Mouse (Mus musculus) telencephalon, adult 2 months (tissue): ENCODE results near the gene Chl1.

ENCODE experiments used
- DNase-seq: peaks from one replicate; pipeline ENCODE4 v3.0.0-alpha.2; 2011; ENCODE audit warnings: low read depth, low spot score

The Chl1 gene

DNA sequence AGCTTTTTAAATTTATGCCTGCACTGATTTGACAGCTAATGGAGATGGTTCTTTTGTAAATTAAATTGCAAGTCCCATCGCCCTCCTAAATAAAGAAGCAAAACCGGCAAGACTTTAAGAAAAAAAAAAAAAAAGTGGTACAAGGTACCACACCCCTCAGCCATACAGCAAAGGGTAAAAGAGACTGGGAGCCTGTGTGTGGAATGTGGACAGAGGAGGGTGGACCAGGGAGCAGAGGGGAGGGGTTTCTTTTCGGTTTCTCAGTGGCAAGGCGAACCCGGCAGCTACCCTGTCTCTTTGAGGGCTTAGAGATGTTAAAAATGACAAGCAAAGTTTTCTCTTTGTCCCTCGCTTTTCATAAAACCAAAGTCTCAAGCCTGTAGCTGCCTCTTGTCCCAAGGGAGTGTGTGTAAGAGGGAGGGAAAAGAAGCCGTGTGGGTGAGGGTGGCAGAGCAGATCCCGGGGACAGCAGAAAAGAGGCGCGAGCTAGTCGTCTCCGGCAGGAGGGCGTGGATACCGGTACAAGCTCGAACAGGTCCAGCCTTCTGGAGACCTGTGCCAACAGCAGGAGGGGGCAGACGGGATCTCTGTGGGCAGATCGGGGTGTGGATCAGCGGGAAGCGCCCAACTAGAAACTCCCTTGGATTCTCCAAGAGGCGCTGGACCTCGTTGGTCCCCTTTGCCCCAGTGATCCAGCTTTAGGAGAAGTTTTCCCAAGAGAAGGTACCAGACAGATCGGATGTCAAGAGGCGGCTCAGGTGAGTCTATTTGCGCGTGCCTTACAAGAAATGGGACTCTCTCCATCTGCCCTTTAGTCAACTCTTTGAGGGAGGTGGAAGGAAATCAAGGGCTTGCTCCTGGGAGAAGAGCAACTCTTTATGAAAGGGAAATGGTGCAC, at the start of gene Chl1:
Chl1 (plus strand) TSS at position 195 of the 898 bp plus-strand sequence.
- DNase-seq = no peak

DNA sequence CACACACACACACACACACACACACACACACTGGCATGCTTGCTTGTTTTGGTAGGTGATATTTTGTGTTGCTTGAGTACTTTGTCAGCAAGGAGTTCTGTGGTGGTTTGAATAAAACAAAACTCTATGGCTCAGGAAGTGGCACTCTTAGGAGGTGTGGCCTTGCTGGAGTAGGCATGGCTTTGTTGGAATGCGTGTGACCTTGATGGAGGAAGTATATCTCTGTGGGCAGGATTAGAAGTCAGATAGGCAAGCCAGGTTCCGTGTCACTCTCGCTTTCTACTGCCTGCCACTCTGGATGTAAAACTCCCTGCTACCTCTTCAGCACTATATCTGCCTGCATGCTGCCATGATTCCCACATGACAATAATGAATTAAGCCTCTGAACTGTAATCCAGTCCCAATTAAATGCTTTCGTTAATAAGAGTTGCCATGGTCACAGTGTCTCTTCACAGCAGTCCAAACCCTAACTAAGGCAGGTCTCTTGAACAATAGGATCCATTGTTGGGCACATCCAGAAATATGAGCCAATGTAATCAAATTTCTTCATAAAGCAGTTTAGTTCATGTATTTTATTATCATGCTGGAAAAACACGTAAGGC, 44.8 kb upstream of the Chl1 start:
- DNase-seq = no peak

DNA sequence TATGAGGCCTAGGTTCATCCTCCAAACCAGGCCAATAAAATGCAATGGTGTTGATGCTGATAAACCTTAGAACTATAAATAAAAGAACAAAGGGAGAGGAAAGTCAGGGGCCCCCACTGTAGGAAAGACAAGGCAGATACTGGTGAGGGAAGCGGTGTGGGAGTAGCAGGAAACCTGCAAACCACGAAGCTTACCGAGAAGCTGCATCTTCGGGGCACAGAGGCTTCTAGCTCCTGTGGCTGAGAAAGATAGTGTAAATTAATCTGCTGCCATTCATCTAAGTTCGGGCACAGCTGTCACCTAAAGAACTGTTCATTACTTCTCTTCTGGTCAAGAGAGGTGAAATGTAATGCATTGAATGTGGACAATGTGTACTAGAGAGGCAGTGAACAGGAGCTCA, 37.1 kb upstream of the Chl1 start:
- DNase-seq = no peak

DNA sequence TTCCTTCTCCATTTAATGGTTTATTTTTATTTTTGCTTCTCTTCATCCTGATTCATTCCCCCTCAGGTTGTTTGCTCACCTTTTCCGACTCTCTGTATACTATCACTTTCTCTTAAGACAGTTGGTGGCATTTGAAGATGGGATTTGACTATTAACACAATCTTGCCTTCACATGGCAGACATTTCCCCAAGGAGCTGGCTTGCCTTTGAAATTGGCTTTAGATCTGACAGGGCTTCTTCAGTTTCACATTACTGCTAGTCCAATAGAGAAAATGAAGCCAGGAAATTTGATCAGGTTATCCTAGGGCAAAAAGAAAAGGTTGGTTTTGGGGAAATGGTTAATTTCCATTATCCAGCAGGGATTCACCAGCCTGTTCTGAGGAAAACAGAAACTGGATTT, 23.2 kb upstream of the Chl1 start:
- DNase-seq = no peak

DNA sequence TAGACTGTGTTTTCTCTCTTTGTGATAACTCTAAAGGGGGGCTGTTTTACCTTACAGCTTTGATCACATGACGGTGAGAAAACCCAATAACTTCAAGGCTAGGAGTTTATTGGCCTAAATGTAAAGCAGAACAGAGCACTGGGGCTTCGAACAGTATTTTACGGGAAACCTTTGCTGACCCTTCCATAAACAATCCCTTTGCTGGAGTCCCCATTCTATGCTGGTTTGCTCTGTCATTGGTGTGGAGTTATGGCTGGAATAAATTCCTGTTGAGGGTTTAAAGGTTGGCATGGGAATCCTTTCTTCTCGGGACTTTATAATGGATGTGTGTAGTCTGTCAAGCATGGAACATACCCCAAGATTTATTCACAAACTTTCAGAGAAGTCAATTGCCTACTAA, 12.0 kb upstream of the Chl1 start:
- DNase-seq = no peak

DNA sequence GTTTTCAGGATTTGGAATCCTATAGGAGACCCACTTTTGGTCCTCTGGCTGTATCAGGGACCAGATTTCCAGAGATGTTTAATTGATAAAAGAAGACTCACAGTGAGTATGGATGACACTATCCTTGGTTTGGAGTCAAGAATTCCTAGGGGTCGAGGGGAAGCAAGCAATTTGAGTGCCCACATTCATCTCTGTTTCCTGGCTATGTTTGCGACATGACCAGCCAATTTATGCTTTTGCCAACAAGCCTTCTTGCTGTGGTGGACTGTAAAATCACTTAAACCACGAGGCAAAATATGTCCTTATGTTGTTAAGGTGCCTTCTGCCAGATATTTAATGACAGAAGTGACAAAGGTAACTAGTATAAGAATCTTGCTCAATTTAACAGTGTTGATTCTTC, 6.3 kb upstream of the Chl1 start:
- no peak for DNase-seq

DNA sequence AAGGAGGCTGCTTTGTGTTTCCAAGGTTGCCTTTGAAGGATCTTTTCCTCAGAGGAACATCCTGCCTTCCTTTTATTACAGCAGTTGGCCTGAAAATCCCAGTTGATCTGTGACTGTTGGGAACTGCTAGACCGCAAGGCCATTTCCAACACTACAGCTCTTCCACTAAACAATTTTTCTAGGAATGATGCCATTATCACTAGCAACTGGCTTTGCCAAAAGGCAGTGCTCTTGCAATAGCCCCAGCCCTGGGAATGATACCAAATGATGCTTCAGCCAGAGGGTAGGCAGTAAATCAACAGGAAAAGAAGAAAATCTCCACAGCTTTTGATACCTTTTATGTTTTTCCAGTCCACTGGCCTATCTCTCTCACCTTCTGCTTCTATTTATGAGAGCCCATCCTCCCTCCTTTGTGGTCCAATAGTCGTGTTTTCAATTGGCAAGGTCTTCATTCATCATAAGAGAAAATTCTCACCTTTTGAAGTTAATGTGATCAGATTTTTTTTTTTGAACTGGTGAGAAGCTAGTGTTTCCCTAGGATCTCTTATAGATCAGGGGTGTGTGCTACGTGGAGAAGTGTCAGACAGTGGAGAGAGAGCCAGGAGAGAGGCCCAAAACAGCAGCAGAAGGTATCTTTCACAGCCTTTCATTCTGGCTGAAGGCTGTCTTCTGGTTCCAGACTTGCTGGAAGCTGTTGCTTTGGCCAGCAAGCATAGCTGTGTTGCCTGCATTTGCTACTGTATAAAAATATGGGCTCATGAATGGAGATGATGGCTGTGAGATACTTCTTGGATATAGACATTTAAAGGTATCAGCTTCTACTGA, 2.4 kb upstream of the Chl1 start:
- DNase-seq = peak; percentile 26

DNA sequence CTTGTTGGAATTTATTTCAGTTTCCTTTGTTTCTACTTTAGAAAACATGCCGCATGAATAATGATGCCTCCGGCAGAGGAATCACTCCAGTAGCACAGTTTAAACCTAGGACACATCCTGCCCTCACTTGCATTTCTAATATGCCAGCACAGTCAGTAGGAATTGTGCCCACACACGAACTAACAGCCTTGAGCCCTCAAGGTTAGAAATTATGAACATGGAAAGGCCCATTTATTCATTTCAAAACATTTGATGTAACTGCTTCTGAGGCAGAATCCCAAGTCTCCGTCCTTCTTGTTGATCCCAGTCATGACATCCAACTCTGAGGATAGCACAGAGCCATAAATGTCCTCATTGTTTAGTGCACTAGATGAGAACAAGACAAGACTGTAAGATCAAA, 790 bp upstream of the Chl1 start:
- DNase-seq = no peak

DNA sequence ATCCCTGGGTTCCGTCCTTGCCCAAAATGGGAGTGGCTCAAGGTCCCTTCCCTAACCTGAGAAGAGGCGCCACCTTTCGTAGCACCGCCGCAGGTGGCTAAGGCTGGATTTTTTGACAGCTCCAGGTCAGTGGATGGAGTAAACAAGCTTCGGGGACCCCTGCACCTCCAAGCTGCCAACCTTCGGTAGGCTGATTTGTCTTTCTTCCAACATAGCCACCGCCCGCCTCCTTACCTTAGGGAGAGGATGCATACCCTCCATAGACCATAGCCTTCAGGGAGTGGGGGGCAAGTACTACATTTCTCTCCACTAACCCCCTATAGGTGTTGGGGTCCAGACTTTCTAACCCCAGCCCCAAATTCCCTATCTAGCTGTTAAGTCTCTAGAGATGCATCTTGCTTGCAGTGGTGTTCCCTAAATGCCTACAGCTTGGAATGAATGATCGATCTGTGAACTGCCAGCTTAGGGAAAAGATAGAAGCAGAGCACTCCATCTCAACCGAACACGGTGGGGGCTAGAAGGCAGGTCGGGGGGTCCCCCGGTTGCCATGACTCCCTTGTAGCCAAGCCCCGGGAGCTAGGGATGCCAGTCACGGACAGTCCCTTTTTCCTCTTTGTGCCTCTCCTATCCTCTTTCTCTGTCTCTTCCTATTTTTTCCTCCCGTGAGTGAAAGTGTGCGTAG, 1.0 kb downstream of the Chl1 start:
- no peak for DNase-seq

DNA sequence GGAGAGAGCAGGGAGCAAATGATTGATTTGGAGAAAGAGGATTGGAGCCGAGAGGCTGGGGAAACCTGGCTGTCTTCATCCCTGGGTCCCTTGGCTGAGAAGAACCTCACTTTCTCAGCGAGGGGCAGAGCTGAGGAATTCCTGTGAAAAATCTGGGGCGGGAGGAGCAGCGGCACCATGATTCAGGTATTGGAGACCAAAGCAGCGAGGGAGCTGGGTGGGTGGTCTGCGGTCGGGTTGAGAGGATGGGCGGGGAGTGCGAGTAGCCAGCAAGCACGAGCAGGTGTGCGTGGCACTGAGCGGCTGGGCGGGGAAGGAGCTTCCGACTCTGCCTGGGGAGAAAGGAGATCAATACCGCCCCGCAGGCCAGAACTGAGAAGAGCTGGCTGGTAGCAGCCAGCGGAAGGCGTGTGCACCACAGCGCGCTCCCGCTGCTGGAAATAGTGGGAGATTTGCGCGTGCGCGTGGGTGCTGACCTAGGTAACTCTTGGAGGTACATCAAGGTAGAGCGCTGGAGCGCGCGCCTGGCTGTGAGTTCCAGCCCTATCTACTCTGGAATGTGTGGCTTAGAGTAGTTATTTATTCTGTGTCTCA, 1.7 kb downstream of the Chl1 start:
- DNase-seq = peak; percentile 78

DNA sequence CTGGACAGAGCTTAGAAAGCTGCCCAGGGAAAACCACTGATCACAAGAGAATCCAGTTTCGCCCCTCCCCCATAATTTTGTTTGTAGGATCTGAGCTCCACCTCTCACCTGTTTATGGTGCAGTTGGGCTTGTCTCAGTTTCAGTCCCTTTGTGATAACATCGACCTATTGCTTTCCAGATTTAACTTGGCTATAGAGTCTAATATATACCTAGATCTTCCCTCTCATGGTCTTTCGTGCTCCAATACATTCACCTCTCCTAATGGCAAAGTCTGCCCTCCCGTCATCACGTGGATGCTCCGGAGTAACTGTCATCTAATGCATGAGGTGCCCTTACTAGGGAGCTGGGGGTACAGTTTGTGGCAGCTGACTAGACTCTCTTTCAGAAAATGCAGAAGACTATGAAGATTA, 2.5 kb downstream of the Chl1 start:
- DNase-seq = no peak

DNA sequence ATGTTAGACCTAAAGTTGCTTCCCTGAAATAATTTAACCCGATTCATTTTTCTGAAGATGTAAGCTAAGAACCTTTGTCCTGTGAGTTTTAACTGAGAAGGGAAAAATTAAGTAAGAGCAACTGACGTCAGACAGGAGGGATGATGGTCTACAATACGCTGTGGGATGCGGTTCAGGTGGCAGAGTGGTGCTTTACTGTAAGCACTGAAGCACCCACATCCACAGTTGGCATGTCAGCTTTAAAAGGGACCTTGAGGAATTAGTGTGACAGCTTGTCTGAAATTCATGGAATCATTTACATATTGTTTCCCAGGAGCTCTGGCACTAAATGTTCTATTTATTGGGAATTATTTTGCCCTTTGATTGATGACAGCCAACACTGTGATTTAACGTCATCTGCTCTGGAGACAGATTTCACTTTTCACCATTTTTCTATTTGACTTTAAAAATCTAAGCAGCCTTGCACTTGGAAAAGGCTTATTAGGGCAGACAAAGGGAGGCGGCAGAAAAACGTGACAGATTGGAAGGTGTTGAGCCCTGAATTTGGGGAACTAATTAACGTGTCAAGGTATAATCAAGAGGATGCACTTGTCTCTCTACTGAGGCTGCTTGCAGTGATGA, 3.3 kb downstream of the Chl1 start:
- DNase-seq = no peak

DNA sequence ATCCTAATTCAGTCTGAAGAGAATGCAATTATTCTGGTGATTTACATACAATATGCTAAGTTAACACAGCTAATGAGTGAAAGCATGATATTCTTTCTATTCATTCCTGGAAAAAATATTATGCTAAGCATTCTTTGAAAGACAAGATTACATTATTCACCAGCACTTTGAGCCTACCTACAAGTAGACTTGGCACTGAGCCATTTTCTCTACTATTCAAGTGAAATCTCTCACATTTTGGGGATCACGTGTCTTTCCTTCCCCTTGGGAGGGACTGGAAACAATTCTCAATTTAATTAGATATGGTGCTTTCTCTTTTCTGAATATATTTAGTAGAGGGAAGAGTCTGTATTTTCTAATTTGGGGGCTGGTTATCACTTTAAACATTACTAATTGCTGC, 4.0 kb downstream of the Chl1 start:
- no peak for DNase-seq

DNA sequence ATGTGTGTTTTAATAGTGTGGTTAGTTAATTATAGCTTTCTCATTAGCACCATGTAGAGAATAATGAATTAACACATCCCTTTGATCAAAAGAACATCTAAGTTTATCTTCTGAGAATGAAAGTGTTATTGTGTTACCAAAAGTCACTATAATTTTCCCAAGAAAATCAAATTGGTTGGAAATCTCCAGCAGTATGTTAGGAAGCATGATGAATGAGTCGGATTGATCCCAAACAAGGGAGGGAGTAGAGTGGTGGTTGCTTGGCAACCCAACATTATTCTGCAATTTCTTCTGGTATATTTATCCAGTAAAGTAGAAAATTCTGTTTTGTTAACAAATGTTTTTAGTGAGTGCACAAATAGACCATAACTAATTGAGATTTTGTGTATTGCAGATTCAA, 4.4 kb downstream of the Chl1 start:
- no peak for DNase-seq

DNA sequence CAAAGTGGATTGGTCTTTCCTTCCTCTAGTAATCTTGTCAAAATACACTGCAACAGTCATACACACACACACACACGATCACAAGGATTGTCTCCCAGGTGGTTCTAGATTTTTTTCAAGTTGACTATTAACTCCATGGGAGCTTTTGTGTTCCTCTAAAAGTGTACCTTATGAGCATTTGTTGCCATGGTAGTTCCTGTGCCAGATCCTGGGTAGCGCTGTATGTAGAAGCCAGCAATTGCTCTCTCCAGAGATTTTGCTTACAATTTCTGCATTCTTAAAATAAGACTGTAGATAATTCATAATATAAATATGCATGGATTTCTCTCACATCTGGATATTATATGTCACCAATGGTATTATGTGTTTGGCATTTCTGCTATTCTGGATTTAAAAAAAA, 9.2 kb downstream of the Chl1 start:
- DNase-seq = no peak

DNA sequence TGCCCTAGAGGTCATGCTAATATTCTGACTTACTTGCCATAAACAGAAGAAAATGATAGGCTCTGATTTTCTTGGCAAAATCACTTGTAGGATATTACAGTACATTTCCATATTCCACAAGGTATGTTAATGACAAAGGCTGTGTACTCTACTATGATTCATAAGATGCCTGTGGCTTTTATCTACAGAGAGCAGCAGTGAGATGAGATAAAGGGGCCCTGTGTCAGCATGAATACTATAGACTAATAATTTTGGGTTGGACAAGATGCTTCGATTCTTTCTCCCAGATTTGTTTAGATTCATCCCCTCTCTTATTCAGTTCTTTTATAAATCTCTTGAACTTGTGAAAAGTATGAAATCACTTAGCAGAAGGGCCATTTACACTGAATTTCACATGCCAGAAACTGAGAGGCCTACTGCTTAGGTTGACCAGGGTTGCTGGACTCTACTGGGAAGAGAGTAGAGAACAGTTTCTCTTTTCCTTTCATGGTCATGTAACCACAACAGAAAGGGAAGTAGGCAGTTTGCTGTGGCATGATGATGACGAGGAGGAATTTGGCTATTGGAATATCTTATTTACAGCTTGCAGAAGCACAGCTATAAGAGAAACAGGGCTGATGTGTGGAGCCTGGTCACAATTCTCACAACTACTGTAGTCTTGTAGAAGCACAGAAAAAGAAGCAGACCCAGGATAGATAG, 15.1 kb downstream of the Chl1 start:
- no peak for DNase-seq

DNA sequence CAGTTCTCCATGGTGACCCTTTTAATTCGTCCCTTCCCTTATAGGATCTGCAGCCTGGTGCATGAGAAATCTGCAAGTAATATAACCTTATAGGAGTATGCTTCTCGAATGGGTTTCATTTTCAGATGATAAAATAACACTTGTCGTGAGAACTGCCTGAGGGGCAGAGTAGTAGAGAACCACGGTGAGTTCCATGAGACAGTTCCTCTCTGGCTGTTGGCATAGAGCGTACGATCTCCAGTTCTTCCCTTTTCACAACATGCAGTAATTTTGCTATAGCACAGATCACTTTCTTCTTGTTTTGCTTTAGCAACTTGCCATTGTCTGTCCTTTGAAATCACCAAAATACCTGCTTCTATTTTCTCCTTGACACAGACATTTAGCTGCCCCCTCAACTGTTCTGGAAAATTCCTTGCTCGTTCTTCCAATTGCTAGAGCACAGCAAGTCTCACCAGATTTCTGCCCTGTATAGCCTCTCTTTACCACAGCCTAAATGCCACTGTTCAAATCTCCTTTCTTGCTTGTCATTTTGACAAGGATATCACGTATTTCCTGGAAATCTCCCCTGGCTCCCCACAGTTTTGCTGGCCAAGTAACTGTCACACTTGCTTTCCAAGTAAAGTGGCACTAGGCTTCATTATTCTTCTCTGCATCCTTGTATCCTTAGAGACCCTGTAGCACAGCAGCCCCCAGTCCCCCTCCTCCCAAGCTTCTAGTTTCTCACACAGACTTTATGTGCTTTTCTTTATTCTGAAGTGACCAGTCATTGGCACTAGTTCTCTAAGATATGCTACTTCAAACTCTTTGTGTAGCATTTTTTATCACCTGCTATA, 16.8 kb downstream of the Chl1 start:
- DNase-seq = no peak

DNA sequence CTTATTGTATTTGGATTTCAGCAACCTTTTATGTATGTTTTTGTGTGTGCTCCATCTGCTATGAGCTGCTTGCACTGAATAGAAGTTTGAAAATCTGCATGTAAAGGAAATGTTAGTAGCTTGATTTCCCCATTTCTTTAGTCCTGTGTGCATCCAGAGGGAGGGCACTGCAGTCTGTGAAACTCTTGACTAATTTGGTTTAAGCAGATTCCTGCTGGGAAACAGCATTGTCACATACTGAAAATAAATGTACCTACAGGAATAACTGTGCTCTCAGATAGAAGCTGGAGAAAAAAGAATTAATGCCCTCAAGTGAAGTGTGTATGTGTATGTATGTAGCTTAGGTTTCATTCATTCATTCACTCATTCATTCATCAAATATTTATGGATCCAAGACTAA, 22.7 kb downstream of the Chl1 start:
- no peak for DNase-seq

DNA sequence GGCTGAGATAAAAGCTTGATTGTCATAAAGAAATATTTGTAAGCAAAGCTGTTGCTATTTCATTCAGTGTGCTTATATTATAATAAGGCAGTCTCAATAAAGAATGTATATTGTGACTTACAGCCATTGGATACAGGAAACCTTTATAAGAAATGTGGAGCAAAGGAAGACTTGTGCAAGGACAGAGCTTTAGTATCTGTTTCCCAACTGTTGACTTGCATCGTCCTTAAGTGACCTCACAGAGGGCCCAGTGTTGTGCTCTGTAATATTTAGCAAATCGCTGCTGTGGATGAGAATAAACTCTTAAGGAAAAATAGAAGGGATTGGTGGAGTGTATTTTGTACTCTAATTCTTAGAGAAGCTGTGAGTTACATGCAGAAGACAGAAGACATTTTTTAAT, 23.6 kb downstream of the Chl1 start:
- DNase-seq = no peak

DNA sequence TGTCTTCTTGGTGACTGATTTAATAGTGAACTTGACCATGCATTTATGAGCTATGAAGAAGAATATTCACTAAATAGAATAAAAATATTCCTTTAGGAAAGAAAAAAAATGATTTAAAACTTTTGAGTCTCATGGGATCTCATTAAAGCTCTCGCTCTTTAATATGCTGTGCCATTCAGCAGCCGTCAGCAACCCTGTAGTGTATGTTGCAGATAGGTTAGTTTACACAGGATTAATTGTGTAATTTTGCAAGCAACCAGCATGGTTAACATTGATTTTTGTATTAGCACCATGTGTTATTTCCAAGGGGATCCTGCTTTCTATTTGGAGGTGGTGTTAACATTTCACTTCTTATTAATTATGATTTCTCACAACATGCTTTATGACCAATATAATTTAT, 32.2 kb downstream of the Chl1 start:
- DNase-seq = no peak
